Mouse (Mus musculus) kidney, adult 2 months (tissue): ENCODE results near the gene Cflar. TPM values are rescaled to one million over a fixed set of nuclear protein-coding genes. Genes with fewer than 3 reads are reported as not detected.

Experiments
- DNase-seq: peaks from one replicate; pipeline ENCODE4 v3.0.0; 2021
- H3K27ac ChIP-seq: fragments of 200-500 bp; 2 replicates; pipeline ENCODE4 v1.5.1; 2012; ENCODE audit warnings: low read depth, low read length, control low read depth, inconsistent platforms; ENCODE audit not compliant: insufficient read depth
- H3K27me3 ChIP-seq: fragments of 200-500 bp; replicated peaks from 2 replicates; pipeline ENCODE4 v1.6.1; 2012; ENCODE audit warnings: mild to moderate bottlenecking, moderate library complexity, low read length, inconsistent platforms; ENCODE audit not compliant: control insufficient read depth, insufficient read depth
- H3K36me3 ChIP-seq: fragments of 200-500 bp; 2 replicates; pipeline ENCODE4 v1.6.1; 2012; ENCODE audit warnings: mild to moderate bottlenecking, moderate library complexity, low read length, inconsistent platforms; ENCODE audit not compliant: control insufficient read depth, insufficient read depth
- H3K4me1 ChIP-seq: fragments of 200-500 bp; 2 replicates; pipeline ENCODE4 v1.6.1; 2011; ENCODE audit warnings: low read length; ENCODE audit not compliant: control insufficient read depth, insufficient read depth
- H3K4me3 ChIP-seq: fragments of 200-500 bp; 2 replicates; pipeline ENCODE4 v1.5.1; 2011; ENCODE audit warnings: mild to moderate bottlenecking, low read depth, low read length, control low read depth; ENCODE audit not compliant: insufficient read depth
- CTCF ChIP-seq: fragments of 200-500 bp; conservative IDR thresholded peaks from 2 replicates; pipeline ENCODE4 v1.5.1; 2011; ENCODE audit warnings: low read depth, mild to moderate bottlenecking, control low read depth, low read length, moderate library complexity, mixed read lengths; ENCODE audit not compliant: insufficient read depth, insufficient read length
- POLR2A ChIP-seq: fragments of 200-500 bp; IDR thresholded peaks from one replicate; pipeline ENCODE4 v1.6.1; 2011; ENCODE audit warnings: low read depth, low read length, control low read depth
- WGBS: fragments of 180-500 bp; shearing (Covaris S2); methylation state at CpG from one replicate; pipeline ENCODE4 v1.1.7; 2018; 5-methylcytosine and 5-hydroxymethylcytosine counted together
- polyA plus RNA-seq: library from polyadenylated mRNA; depleted of rRNA; stranded (reverse); fragments of >200 nt; gene quantifications from 2 replicates; pipeline ENCODE4 v1.2.3, GENCODE M21; 2012

Gene Cflar
- polyA plus RNA-seq, 1 experiment, result 65.8 TPM

- Histone ChIP-seq H3K36me3 (peaks cover 18% of the 10 kb centered on the region), H3K27ac (peak overlapping the region; percentile 80), H3K4me3 (0 out of 2 replicates have a peak overlapping the region, but pooled peaks have one; percentile 3), H3K27me3 (no peaks in the 10 kb centered on the region), H3K4me1 (peaks cover 39% of the 10 kb centered on the region)
- TF ChIP-seq POLR2A, result no peak
- no peak for TF ChIP-seq CTCF
- DNase-seq, result peak; percentile 87
- 35% methylated on average over 5 of the region's 5 CpGs for WGBS
Observed at GRCm38 (mm10) chr1:58725767-58726166, 14.5 kb downstream of the Cflar start.

GRCm38 (mm10) chr1:58727019-58727746 lies 15.9 kb downstream of the Cflar start:
- peak; percentile 79 for DNase-seq
- peak overlapping the region; percentile 84 for H3K27ac ChIP-seq
- H3K4me1 ChIP-seq, result peaks cover 32% of the 10 kb centered on the region
- WGBS, result 33% methylated on average over 1 of the region's 1 CpGs
- no peaks in the 10 kb centered on the region for H3K27me3 ChIP-seq
- peaks cover 24% of the 10 kb centered on the region for H3K36me3 ChIP-seq
- no peak for TF ChIP-seq CTCF
- TF ChIP-seq POLR2A, result no peak
- peak overlapping the region; percentile 52 for H3K4me3 ChIP-seq

- H3K4me3 ChIP-seq, result peak overlapping the region; percentile 52
- DNase-seq, result no peak
- H3K27me3 ChIP-seq, result no peaks in the 10 kb centered on the region
- peaks cover 29% of the 10 kb centered on the region for H3K4me1 ChIP-seq
- 54% methylated on average over 10 of the region's 10 CpGs for WGBS
- peak overlapping the region; percentile 84 for H3K27ac ChIP-seq
- no peak for TF ChIP-seq POLR2A
- no peak for TF ChIP-seq CTCF
- peaks cover 24% of the 10 kb centered on the region for H3K36me3 ChIP-seq
Observed at GRCm38 (mm10) chr1:58727747-58728589, 16.7 kb downstream of the Cflar start.

GRCm38 (mm10) chr1:58728590-58728868 lies 17.2 kb downstream of the Cflar start:
- WGBS, result 87% methylated on average over 3 of the region's 3 CpGs
- H3K4me1 ChIP-seq, result peaks cover 24% of the 10 kb centered on the region
- TF ChIP-seq CTCF (no peak), POLR2A (no peak)
- no peak for DNase-seq
- H3K4me3 ChIP-seq, result peak overlapping the region; percentile 31
- H3K27ac ChIP-seq, result peak overlapping the region; percentile 53
- H3K36me3 ChIP-seq, result peaks cover 24% of the 10 kb centered on the region
- no peaks in the 10 kb centered on the region for H3K27me3 ChIP-seq

GRCm38 (mm10) chr1:58733636-58734035 lies 22.3 kb downstream of the Cflar start:
- no peak for TF ChIP-seq POLR2A
- TF ChIP-seq CTCF, result no peak
- H3K4me1 ChIP-seq, result peaks cover 24% of the 10 kb centered on the region
- H3K4me3 ChIP-seq, result no peak overlapping the region
- WGBS, result 58% methylated on average over 2 of the region's 2 CpGs
- peaks cover 30% of the 10 kb centered on the region for H3K36me3 ChIP-seq
- peak overlapping the region; percentile 95 for H3K27ac ChIP-seq
- no peaks in the 10 kb centered on the region for H3K27me3 ChIP-seq
- peak; percentile 87 for DNase-seq

- H3K27ac ChIP-seq, result peak overlapping the region; percentile 95
- H3K4me1 ChIP-seq, result peaks cover 22% of the 10 kb centered on the region
- peak; percentile 48 for DNase-seq
- H3K36me3 ChIP-seq, result peaks cover 26% of the 10 kb centered on the region
- H3K4me3 ChIP-seq, result no peak overlapping the region
- TF ChIP-seq POLR2A (no peak), CTCF (no peak)
- H3K27me3 ChIP-seq, result no peaks in the 10 kb centered on the region
- 70% methylated on average over 11 of the region's 11 CpGs for WGBS
Observed at GRCm38 (mm10) chr1:58734043-58734920, 23.0 kb downstream of the Cflar start.

- Histone ChIP-seq H3K36me3 (peaks cover 28% of the 10 kb centered on the region), H3K4me3 (no peak overlapping the region), H3K27me3 (no peaks in the 10 kb centered on the region), H3K4me1 (peaks cover 19% of the 10 kb centered on the region), H3K27ac (peak overlapping the region; percentile 94; the same call in 1 of the 2 replicates)
- 45% methylated on average over 7 of the region's 7 CpGs for WGBS
- TF ChIP-seq POLR2A, result no peak
- TF ChIP-seq CTCF, result no peak
- peak; percentile 80 for DNase-seq
Observed at GRCm38 (mm10) chr1:58735962-58736361, 24.7 kb downstream of the Cflar start.
